Mouse (Mus musculus) neutrophil, adult 59 days (primary cell): ENCODE data around the gene Hpdl. TPM values are rescaled to one million over a fixed set of nuclear protein-coding genes. Genes with fewer than 3 reads are reported as not detected.

Source experiments
- total RNA-seq, 2 experiments: library from RNA; stranded (reverse); gene quantifications; 1 replicate in 1 of 2; 2 replicates in 1 of 2; pipeline ENCODE4 v1.2.4; 2023

Gene Hpdl
- total RNA-seq: not detected

DNA sequence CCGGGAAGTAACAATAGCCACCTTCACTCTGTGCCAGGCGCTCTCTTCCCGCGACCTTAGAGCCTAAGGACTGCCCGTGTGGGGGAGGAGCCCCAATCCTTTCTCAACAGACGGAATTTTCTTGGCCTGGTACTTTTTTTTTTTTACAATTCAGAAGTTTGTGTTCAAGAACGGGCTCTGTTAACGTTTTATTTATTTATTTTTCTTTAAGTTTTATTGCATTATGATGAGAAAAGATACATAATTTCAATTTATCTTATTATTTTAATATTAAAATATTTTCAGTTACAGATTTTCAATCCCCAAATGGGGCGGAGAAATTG is at the start of gene Hpdl:
Gene Hpdl (minus strand): TSS at position 14 of the 323 bp plus-strand sequence.

DNA sequence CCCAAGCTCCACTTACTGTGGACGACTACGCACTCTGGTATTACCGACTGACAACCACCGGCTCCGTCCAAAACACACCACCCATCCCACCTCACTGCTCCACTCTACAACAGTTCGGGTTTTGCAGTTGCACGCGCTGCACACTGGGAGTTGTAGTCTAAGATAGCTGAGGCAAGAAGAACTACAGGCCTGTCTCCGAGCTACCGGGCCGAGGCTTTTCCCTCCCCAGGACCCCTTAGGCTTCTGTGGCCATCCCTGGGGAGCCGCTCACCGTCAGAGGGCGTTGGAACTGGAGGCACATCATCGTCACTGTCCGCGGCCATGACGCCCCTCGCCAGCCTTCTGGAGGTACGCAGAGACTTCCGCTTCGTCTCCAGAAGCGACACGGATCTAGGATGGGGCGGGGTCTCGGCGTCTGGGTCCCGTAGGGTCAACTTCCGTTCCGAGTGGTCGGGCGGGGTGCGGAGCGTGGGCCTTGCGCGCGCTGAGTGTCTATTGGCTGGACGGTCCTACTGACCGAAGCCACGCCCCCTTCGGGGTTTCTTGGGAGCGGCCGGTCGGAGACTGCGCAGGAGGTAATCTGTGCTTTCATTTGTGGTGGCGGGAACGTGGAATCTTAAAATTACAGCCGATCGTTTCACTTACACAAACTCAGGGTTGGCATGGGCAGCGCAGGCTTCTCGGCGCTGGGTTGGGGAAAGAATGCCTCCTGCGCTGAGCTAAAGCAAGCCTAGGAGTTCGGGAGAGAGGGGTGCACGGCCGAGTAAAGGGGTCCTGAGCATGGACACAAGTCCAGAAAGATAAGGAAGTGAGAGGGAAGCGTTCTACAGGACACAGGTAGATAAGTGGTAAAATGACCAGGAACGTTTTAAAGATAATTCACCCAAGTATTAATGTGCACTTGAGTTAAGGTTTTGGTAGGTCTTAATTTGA is 14.0 kb downstream of the Hpdl start, which contains the start of the genes Toe1 and Mutyh:
Gene Toe1 (minus strand): TSS at position 444 of the 933 bp plus-strand sequence.
Gene Mutyh (plus strand): TSS at position 527 of the 933 bp plus-strand sequence.

Other genes starting within 250 kb of the Hpdl start
- 1 to 10 TPM; 8.1 to 8.5 TPM for gene Ccdc17, start 225.1 kb downstream of the Hpdl start, total RNA-seq
- gene Nasp, start 193.8 kb downstream of the Hpdl start, total RNA-seq: 10 to 100 TPM; 52.7 to 57.8 TPM
- gene Akr1a1, start 170.0 kb downstream of the Hpdl start, total RNA-seq: 100 to 1,000 TPM; 246 to 288 TPM
- 100 to 1,000 TPM; 102 to 170 TPM for gene Prdx1, start 136.2 kb downstream of the Hpdl start, total RNA-seq
- 1 to 10 TPM; 3.2 to 3.5 TPM for gene Mmachc, start 113.3 kb downstream of the Hpdl start, total RNA-seq
- 10 to 100 TPM; 12.0 to 18.3 TPM for gene Ccdc163, start 113.2 kb downstream of the Hpdl start, total RNA-seq
- gene Tesk2, start 100.8 kb downstream of the Hpdl start, total RNA-seq: 10 to 100 TPM; 35.6 to 37.0 TPM
- gene Toe1, start 14.1 kb downstream of the Hpdl start, total RNA-seq: 10 to 100 TPM; 15.3 TPM
- 1 to 10 TPM; 6.1 to 6.8 TPM for gene Mutyh, start 14.0 kb downstream of the Hpdl start, total RNA-seq
- gene Zswim5, start 55.7 kb upstream of the Hpdl start, total RNA-seq: under 1 TPM in 1 of 2 experiments, not detected in 1; 0.07 TPM
- 10 to 100 TPM; 43.9 to 63.0 TPM for gene Urod, start 172.7 kb upstream of the Hpdl start, total RNA-seq
- 10 to 100 TPM; 31.7 to 35.4 TPM for gene Hectd3, start 173.6 kb upstream of the Hpdl start, total RNA-seq
- gene Eif2b3, start 197.7 kb upstream of the Hpdl start, total RNA-seq: 1 to 10 TPM; 6.9 to 9.4 TPM